ENCODE assay signal across 10 mouse cellular contexts in genomic region chr5:125203759-125204158, GRCm38 (mm10). TPM values are rescaled to one million over a fixed set of nuclear protein-coding genes. Genes with fewer than 3 reads are reported as not detected.
DNase-seq lines count a peak whose midpoint lies in the region; ATAC-seq lines count a peak whose summit lies in the region.
"Had no signal": no experiment of that assay in that cellular context is flagged by ENCODE, and none has a peak within 500 bp of the region (broad histone marks: within the 10 kb centered on the region; RNA-seq: fewer than 3 reads in every experiment).

No protein-coding gene starts in this region.

- no peak overlapping the region for H3K9ac ChIP-seq in hindbrain, embryonic 11.5 days (ENCODE audit: low read depth, low read length)
- no peak overlapping the region for H3K9ac ChIP-seq in midbrain, embryonic 16.5 days (ENCODE audit: low read depth, low read length)
- H3K9ac ChIP-seq: liver, embryonic 15.5 days had no signal

- no peaks in the 10 kb centered on the region for H3K27me3 ChIP-seq in hindbrain, embryonic 10.5 days (ENCODE audit: insufficient read depth, poor library complexity, severe bottlenecking)
- no peaks in the 10 kb centered on the region for H3K27me3 ChIP-seq in hindbrain, embryonic 11.5 days (ENCODE audit: control insufficient read depth, insufficient read depth, low read length)
- no peaks in the 10 kb centered on the region for H3K27me3 ChIP-seq in midbrain, embryonic 16.5 days (ENCODE audit: control insufficient read depth, insufficient read depth, low read depth, low read length)
- H3K27me3 ChIP-seq: liver, embryonic 15.5 days had no signal

- peak overlapping the region; percentile 72 for H3K27ac ChIP-seq in hindbrain, embryonic 10.5 days
- no peak overlapping the region for H3K27ac ChIP-seq in hindbrain, embryonic 11.5 days (ENCODE audit: low read depth, low read length)
- peak overlapping the region; percentile 84 for H3K27ac ChIP-seq in midbrain, embryonic 16.5 days (ENCODE audit: low read length)
- H3K27ac ChIP-seq: liver, embryonic 15.5 days had no signal

- H3K4me1 ChIP-seq in hindbrain, embryonic 10.5 days (replicated peaks) = peaks cover 27% of the 10 kb centered on the region
- peaks cover 8% of the 10 kb centered on the region; the same call in 1 of the 2 replicates for H3K4me1 ChIP-seq in hindbrain, embryonic 11.5 days (replicated peaks; ENCODE audit: control insufficient read depth, insufficient read depth, low read length)
- H3K4me1 ChIP-seq in midbrain, embryonic 16.5 days (ENCODE audit: control insufficient read depth, insufficient read depth, low read length) = peaks cover 17% of the 10 kb centered on the region
- H3K4me1 ChIP-seq: liver, embryonic 15.5 days had no signal

- WGBS in hindbrain, embryonic 10.5 days = 60% methylated on average over 11 of the region's 11 CpGs
- 62% methylated on average over 11 of the region's 11 CpGs for WGBS in hindbrain, embryonic 11.5 days
- WGBS in midbrain, embryonic 16.5 days = 37% methylated on average over 11 of the region's 11 CpGs

- ATAC-seq in hindbrain, embryonic 11.5 days (ENCODE audit: low FRiP score) = no peak
- ATAC-seq in midbrain, embryonic 16.5 days = 0 out of 2 replicates have a peak, but pooled peaks have one; percentile 20
- ATAC-seq in megakaryocyte-erythroid progenitor cell, adult 5-6 weeks (replicated peaks; ENCODE audit: low FRiP score, low TSS enrichment, poor library complexity, severe bottlenecking) = no peak

- no peaks in the 10 kb centered on the region for H3K36me3 ChIP-seq in hindbrain, embryonic 10.5 days
- no peaks in the 10 kb centered on the region for H3K36me3 ChIP-seq in hindbrain, embryonic 11.5 days (ENCODE audit: control insufficient read depth, insufficient read depth, low read length)
- no peaks in the 10 kb centered on the region for H3K36me3 ChIP-seq in midbrain, embryonic 16.5 days (ENCODE audit: control insufficient read depth, insufficient read depth, low read length)
- H3K36me3 ChIP-seq: liver, embryonic 15.5 days had no signal

- no peaks in the 10 kb centered on the region for H3K9me3 ChIP-seq in hindbrain, embryonic 10.5 days
- H3K9me3 ChIP-seq in hindbrain, embryonic 11.5 days (ENCODE audit: control insufficient read depth, low read length) = no peaks in the 10 kb centered on the region
- H3K9me3 ChIP-seq in midbrain, embryonic 16.5 days (replicated peaks; ENCODE audit: control insufficient read depth, low read length, poor library complexity, severe bottlenecking) = no peaks in the 10 kb centered on the region
- H3K9me3 ChIP-seq: liver, embryonic 15.5 days had no signal

- no peak overlapping the region for H3K4me2 ChIP-seq in hindbrain, embryonic 11.5 days (replicated peaks; ENCODE audit: low read depth, low read length)
- H3K4me2 ChIP-seq in midbrain, embryonic 16.5 days (ENCODE audit: low read length) = no peak overlapping the region; the same call in 1 of the 2 replicates
- H3K4me2 ChIP-seq: liver, embryonic 15.5 days had no signal

- intact Hi-C loops in heart, postnatal 36 days (cut with DNase I) = no loop called here

- no peak overlapping the region for H3K4me3 ChIP-seq in hindbrain, embryonic 10.5 days
- H3K4me3 ChIP-seq in hindbrain, embryonic 11.5 days (ENCODE audit: low read depth, low read length) = no peak overlapping the region
- no peak overlapping the region for H3K4me3 ChIP-seq in midbrain, embryonic 16.5 days (ENCODE audit: low read depth, low read length)
- H3K4me3 ChIP-seq: erythroblast, embryonic 14.5 days; liver, embryonic 15.5 days had no signal

- DNase-seq in hindbrain, embryonic 10.5 days (ENCODE audit: low spot score) = no peak
- no peak for DNase-seq in hindbrain, embryonic 11.5 days (ENCODE audit: low spot score)
- DNase-seq in cerebellum, postnatal 25 days = peak; percentile 55 to 62
- DNase-seq in heart, postnatal 36 days = peak; percentile 42 to 57
- no peak for DNase-seq in MN1 (ENCODE audit: low spot score)
- DNase-seq in lung, postnatal 25 days (ENCODE audit: low spot score) = no peak

RNA-seq across cellular contexts. Expression of gene Ncor2, which starts 24.7 kb away (rescaled TPM):
- 18.1 and 19.7 TPM in 2 replicates for polyA plus RNA-seq in hindbrain, embryonic 10.5 days (2016; fragmentation: Nextera tagmentation; extraction: Ambion mirVana)
- 14.5 and 21.2 TPM in 2 replicates for polyA plus RNA-seq in hindbrain, embryonic 11.5 days (2014; fragmentation: Nextera tagmentation; extraction: Ambion mirVana)
- total RNA-seq in heart, postnatal 36 days (2021) = 10 to 100 TPM; 70.5 to 74.8 TPM
- polyA plus RNA-seq in midbrain, embryonic 16.5 days (2015; fragmentation: Nextera tagmentation; extraction: Ambion mirVana) = 19.9 and 22.9 TPM in 2 replicates
- 48.7 and 54.4 TPM in 2 replicates for total RNA-seq in megakaryocyte-erythroid progenitor cell, adult 5-6 weeks (2014; fragmentation: Nextera tagmentation)
- total RNA-seq in megakaryocyte-erythroid progenitor cell, adult 5-6 weeks (2017) = 4.8 and 6.7 TPM in 2 replicates

Comparison
In these comparisons a context has a peak if more than half of its experiments do, and no peak if none do; other contexts are left out.
1. DNase-seq: peak in cerebellum, postnatal 25 days (2 of 2) and heart, postnatal 36 days (2 of 2); none in hindbrain, embryonic 10.5 days (single experiment), hindbrain, embryonic 11.5 days (single experiment), MN1 (single experiment) and lung, postnatal 25 days (single experiment).